Mouse (Mus musculus): ENCODE measurements around the gene B4galnt2. TPM values are rescaled to one million over a fixed set of nuclear protein-coding genes. Genes with fewer than 3 reads are reported as not detected.
"Not testable (repeated sequence)": the region's sequence is repeated elsewhere in the genome, so short reads cannot be mapped to it uniquely, and the experiment has no call there.

B4galnt2 gene
- polyA plus RNA-seq, 1 experiment from 2014 or later, result not detected

GRCm38 (mm10) chr11:95936409-95936808 is 21.7 kb upstream of the B4galnt2 start:
- 82% methylated on average over 6 of the region's 6 CpGs for WGBS

GRCm38 (mm10) chr11:95932168-95932567 is 17.5 kb upstream of the B4galnt2 start:
- not testable (repeated sequence) for H3K27ac ChIP-seq (replicated peaks; ENCODE audit: low read depth, low read length); H3K9me3 ChIP-seq (ENCODE audit: control insufficient read depth, low read length); H3K36me3 ChIP-seq (ENCODE audit: control insufficient read depth, insufficient read depth, low read length); H3K4me1 ChIP-seq (ENCODE audit: control insufficient read depth, insufficient read depth, low read length); H3K4me3 ChIP-seq (ENCODE audit: low read depth, low read length); DNase-seq (ENCODE audit: low spot score); H3K9ac ChIP-seq (ENCODE audit: low read depth, low read length); H3K4me2 ChIP-seq (ENCODE audit: low read depth, low read length); H3K27me3 ChIP-seq (replicated peaks; ENCODE audit: control insufficient read depth, insufficient read depth, low read length); ATAC-seq (ENCODE audit: low read depth)
- 84% methylated on average over 8 of the region's 10 CpGs for WGBS

More at GRCm38 (mm10) chr11:95936409-95936808, 21.7 kb upstream of the B4galnt2 start:
- Histone ChIP-seq H3K4me3 (ENCODE audit: low read depth, low read length) (no peak overlapping the region), H3K27ac (replicated peaks; ENCODE audit: low read depth, low read length) (no peak overlapping the region), H3K9ac (ENCODE audit: low read depth, low read length) (no peak overlapping the region), H3K27me3 (replicated peaks; ENCODE audit: control insufficient read depth, insufficient read depth, low read length) (no peaks in the 10 kb centered on the region), H3K9me3 (ENCODE audit: control insufficient read depth, low read length) (no peaks in the 10 kb centered on the region), H3K36me3 (ENCODE audit: control insufficient read depth, insufficient read depth, low read length) (no peaks in the 10 kb centered on the region), H3K4me2 (ENCODE audit: low read depth, low read length) (no peak overlapping the region), H3K4me1 (ENCODE audit: control insufficient read depth, insufficient read depth, low read length) (no peaks in the 10 kb centered on the region)
- ATAC-seq (ENCODE audit: low read depth), result no peak
- no peak for DNase-seq (ENCODE audit: low spot score)

DNA sequence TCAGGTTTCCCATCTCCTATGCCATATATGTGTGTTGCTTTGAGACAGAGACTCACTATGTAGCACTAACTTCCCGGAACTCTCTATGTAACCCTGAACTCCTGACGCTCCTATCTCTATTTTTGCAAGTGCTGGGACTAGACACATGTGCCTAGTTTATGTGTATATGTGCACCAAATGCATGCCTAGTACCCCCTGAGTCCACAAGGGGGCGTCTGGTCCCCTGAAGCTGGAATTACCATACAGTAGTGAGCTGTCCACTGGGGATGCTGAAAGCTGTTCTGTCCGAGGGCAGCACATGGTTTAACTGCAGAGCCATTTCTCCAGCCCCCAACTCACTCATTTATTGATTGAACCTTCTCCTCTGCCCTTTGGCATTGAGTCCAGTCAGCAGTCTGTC is 11.7 kb upstream of the B4galnt2 start:
- Histone ChIP-seq H3K9ac (ENCODE audit: low read depth, low read length) (no peak overlapping the region), H3K36me3 (ENCODE audit: control insufficient read depth, insufficient read depth, low read length) (no peaks in the 10 kb centered on the region), H3K27ac (replicated peaks; ENCODE audit: low read depth, low read length) (no peak overlapping the region), H3K4me2 (ENCODE audit: low read depth, low read length) (no peak overlapping the region), H3K27me3 (replicated peaks; ENCODE audit: control insufficient read depth, insufficient read depth, low read length) (peaks cover 15% of the 10 kb centered on the region), H3K9me3 (ENCODE audit: control insufficient read depth, low read length) (peaks cover 9% of the 10 kb centered on the region; the same call in 1 of the 2 replicates), H3K4me1 (ENCODE audit: control insufficient read depth, insufficient read depth, low read length) (no peaks in the 10 kb centered on the region), H3K4me3 (ENCODE audit: low read depth, low read length) (no peak overlapping the region)
- ATAC-seq (ENCODE audit: low read depth) (no peak), DNase-seq (ENCODE audit: low spot score) (no peak)
- 71% methylated on average over 4 of the region's 4 CpGs for WGBS

DNA sequence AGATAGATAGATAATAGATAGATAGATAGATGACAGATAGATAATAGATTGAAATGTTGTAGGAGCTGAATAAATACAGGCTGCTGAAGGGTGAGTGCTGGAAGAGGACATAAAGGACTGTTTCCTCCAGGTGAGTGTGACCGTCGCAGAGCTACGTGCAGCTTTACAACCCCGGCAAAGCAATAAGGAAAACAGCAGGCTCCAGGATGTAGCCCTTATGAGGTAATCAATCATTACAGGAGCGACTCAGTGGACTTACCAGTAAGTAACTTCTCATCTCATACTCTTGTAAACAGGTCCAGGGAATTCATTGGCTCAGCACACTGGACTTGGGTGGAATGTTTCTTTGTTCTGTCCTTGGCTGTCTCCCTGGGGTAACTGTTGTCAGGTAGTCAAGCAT is 11.3 kb upstream of the B4galnt2 start:
- no peaks in the 10 kb centered on the region for H3K36me3 ChIP-seq (ENCODE audit: control insufficient read depth, insufficient read depth, low read length)
- H3K4me3 ChIP-seq (ENCODE audit: low read depth, low read length), result no peak overlapping the region
- DNase-seq (ENCODE audit: low spot score) (no peak), ATAC-seq (ENCODE audit: low read depth) (no peak)
- H3K9me3 ChIP-seq (ENCODE audit: control insufficient read depth, low read length), result peaks cover 9% of the 10 kb centered on the region; the same call in 1 of the 2 replicates
- no peak overlapping the region for H3K27ac ChIP-seq (replicated peaks; ENCODE audit: low read depth, low read length)
- H3K9ac ChIP-seq (ENCODE audit: low read depth, low read length), result no peak overlapping the region
- no peak overlapping the region for H3K4me2 ChIP-seq (ENCODE audit: low read depth, low read length)
- H3K4me1 ChIP-seq (ENCODE audit: control insufficient read depth, insufficient read depth, low read length), result no peaks in the 10 kb centered on the region
- H3K27me3 ChIP-seq (replicated peaks; ENCODE audit: control insufficient read depth, insufficient read depth, low read length), result peaks cover 17% of the 10 kb centered on the region
- 82% methylated on average over 5 of the region's 5 CpGs for WGBS

DNA sequence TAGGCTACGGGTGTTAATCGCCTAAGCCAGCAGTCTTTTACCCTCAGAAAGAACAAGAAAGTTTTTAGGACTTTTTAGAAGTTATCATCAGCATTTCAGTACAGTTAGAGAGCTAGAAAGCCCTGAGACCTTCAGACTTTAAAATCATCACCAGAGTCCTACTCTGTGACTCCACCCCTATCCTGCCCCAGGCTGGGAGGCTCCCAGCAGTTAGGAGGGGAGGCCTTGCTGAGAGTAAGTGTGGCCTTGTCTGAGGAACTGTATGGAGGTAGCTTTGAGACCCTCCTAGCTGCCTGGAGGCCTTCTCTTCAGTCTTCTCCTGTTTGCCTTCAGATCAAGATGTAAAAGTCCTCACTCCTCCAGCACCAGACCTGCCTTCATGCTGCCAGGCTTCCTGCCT is 9.5 kb upstream of the B4galnt2 start:
- 18% methylated on average over 2 of the region's 2 CpGs for WGBS
- DNase-seq (ENCODE audit: low spot score), result no peak
- Histone ChIP-seq H3K4me1 (ENCODE audit: control insufficient read depth, insufficient read depth, low read length) (no peaks in the 10 kb centered on the region), H3K4me3 (ENCODE audit: low read depth, low read length) (no peak overlapping the region), H3K27me3 (replicated peaks; ENCODE audit: control insufficient read depth, insufficient read depth, low read length) (peaks cover 17% of the 10 kb centered on the region), H3K4me2 (ENCODE audit: low read depth, low read length) (no peak overlapping the region), H3K9ac (ENCODE audit: low read depth, low read length) (no peak overlapping the region), H3K9me3 (ENCODE audit: control insufficient read depth, low read length) (peaks cover 9% of the 10 kb centered on the region; the same call in 1 of the 2 replicates), H3K36me3 (ENCODE audit: control insufficient read depth, insufficient read depth, low read length) (no peaks in the 10 kb centered on the region), H3K27ac (replicated peaks; ENCODE audit: low read depth, low read length) (no peak overlapping the region)
- no peak for ATAC-seq (ENCODE audit: low read depth)

DNA sequence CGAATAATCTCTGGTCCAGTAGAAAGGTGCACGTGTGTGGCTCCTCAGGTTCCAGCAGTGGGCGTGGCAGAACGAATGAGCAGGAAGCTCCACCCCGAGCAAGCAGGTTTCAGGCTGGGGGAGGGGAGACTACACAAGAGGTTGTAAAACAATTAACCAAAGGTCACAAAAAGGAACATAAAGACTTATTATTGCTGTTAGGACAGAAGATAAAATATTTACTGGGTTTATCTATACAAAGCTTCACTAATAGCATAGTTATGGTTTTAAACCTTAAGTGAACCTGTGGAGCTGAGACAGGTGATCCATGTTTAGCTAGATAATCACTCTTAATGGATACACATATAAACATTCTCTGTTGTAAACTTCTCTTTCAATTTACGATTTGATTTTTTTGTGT is 8.8 kb upstream of the B4galnt2 start:
- H3K4me2 ChIP-seq (ENCODE audit: low read depth, low read length); H3K4me3 ChIP-seq (ENCODE audit: low read depth, low read length); H3K9ac ChIP-seq (ENCODE audit: low read depth, low read length); H3K27ac ChIP-seq (replicated peaks; ENCODE audit: low read depth, low read length); DNase-seq (ENCODE audit: low spot score); H3K4me1 ChIP-seq (ENCODE audit: control insufficient read depth, insufficient read depth, low read length); H3K9me3 ChIP-seq (ENCODE audit: control insufficient read depth, low read length); ATAC-seq (ENCODE audit: low read depth); H3K36me3 ChIP-seq (ENCODE audit: control insufficient read depth, insufficient read depth, low read length): not testable (repeated sequence)
- 4% methylated on average over 3 of the region's 6 CpGs for WGBS
- peaks cover 21% of the 10 kb centered on the region for H3K27me3 ChIP-seq (replicated peaks; ENCODE audit: control insufficient read depth, insufficient read depth, low read length)

DNA sequence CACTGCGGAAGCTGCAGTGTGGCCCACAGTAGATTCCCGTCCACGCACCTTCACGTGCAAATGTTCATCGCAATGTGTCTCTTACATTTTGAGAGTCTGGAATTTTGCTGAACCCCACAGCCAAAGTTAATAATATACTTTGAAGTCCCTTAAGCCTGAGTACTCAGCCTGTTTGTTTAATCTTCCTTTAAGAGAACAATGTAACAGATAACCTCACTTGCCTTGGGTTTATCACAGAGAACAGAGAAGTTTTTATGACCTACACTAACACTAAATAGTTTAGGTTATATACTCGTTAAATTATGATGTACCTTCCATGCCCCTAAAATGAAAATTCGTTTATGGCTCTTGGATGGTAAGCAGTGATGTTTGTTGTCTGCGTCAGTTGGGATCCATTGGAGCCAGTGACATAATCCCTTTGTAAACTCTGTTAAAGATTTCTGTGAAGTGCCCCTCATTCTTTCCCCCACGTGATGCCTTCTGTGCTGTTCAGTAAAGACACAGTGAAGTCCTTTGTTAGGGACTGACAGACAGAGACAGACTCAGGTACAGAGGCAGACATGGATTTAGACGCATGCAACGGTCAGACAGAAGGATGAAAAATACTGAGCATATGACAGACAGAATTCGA is 7.4 kb upstream of the B4galnt2 start:
- H3K27me3 ChIP-seq (replicated peaks; ENCODE audit: control insufficient read depth, insufficient read depth, low read length), result peaks cover 31% of the 10 kb centered on the region
- no peak overlapping the region for H3K9ac ChIP-seq (ENCODE audit: low read depth, low read length)
- H3K27ac ChIP-seq (replicated peaks; ENCODE audit: low read depth, low read length), result no peak overlapping the region
- no peak for DNase-seq (ENCODE audit: low spot score)
- no peaks in the 10 kb centered on the region for H3K4me1 ChIP-seq (ENCODE audit: control insufficient read depth, insufficient read depth, low read length)
- H3K36me3 ChIP-seq (ENCODE audit: control insufficient read depth, insufficient read depth, low read length), result no peaks in the 10 kb centered on the region
- no peak overlapping the region for H3K4me2 ChIP-seq (ENCODE audit: low read depth, low read length)
- H3K9me3 ChIP-seq (ENCODE audit: control insufficient read depth, low read length), result 0 out of 2 replicates have a peak, but pooled peaks cover 4% of the 10 kb centered on the region
- H3K4me3 ChIP-seq (ENCODE audit: low read depth, low read length), result no peak overlapping the region
- 61% methylated on average over 12 of the region's 12 CpGs for WGBS
- ATAC-seq (ENCODE audit: low read depth), result no peak

DNA sequence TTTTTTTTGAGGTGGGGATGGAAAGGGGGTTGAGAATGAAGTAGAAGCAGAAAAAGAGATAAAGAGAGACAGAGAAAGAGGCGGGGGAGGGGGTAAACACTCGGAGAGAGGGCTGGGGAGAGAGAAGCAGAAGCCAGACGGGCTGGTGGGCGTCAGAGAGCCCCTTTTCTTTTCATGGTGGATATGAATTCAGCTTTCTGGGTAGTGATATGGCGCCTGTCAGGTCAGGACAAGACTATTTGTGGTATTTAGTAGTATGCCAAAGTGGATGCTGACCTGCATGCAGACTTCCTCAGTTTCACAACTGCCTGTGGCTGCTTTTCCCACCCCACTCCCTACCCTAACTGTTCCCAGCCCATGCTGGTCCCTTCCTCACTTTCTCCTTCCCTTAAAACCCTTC is 1.7 kb upstream of the B4galnt2 start:
- 0% methylated on average over 5 of the region's 5 CpGs for WGBS
- no peak overlapping the region for H3K27ac ChIP-seq (replicated peaks; ENCODE audit: low read depth, low read length)
- no peaks in the 10 kb centered on the region for H3K36me3 ChIP-seq (ENCODE audit: control insufficient read depth, insufficient read depth, low read length)
- H3K9me3 ChIP-seq (ENCODE audit: control insufficient read depth, low read length), result no peaks in the 10 kb centered on the region
- no peak overlapping the region for H3K4me2 ChIP-seq (ENCODE audit: low read depth, low read length)
- H3K4me1 ChIP-seq (ENCODE audit: control insufficient read depth, insufficient read depth, low read length), result peaks cover 5% of the 10 kb centered on the region; the same call in 1 of the 2 replicates
- no peak for ATAC-seq (ENCODE audit: low read depth)
- no peak overlapping the region for H3K4me3 ChIP-seq (ENCODE audit: low read depth, low read length)
- DNase-seq (ENCODE audit: low spot score), result no peak
- no peak overlapping the region for H3K9ac ChIP-seq (ENCODE audit: low read depth, low read length)
- peaks cover 71% of the 10 kb centered on the region for H3K27me3 ChIP-seq (replicated peaks; ENCODE audit: control insufficient read depth, insufficient read depth, low read length)

Data from embryonic facial prominence, embryonic 14.5 days (tissue).